Mouse (Mus musculus) embryonic facial prominence, embryonic 13.5 days (tissue): ENCODE results near the gene Wdr31. TPM values are rescaled to one million over a fixed set of nuclear protein-coding genes. Genes with fewer than 3 reads are reported as not detected.

Experiments
- ATAC-seq: fragments of 200-750 bp; cut with Nextera tagmentation; 2 replicates; pipeline ENCODE4 v1.8.0; 2017; ENCODE audit warnings: low read depth; ENCODE audit not compliant: insufficient number of reproducible peaks, insufficient read depth, low FRiP score, low TSS enrichment
- H3K27ac ChIP-seq: fragments of 300-500 bp; sonication (generic); 2 replicates; pipeline ENCODE4 v1.5.1; 2015; ENCODE audit warnings: moderate library complexity, mild to moderate bottlenecking, inconsistent platforms
- H3K27me3 ChIP-seq: fragments of 300-500 bp; sonication (generic); 2 replicates; pipeline ENCODE4 v1.6.1; 2015; ENCODE audit warnings: mild to moderate bottlenecking, inconsistent platforms
- H3K36me3 ChIP-seq: fragments of 300-500 bp; sonication (generic); 2 replicates; pipeline ENCODE4 v1.6.1; 2015; ENCODE audit warnings: mild to moderate bottlenecking, inconsistent platforms
- H3K4me1 ChIP-seq: fragments of 300-500 bp; sonication (generic); 2 replicates; pipeline ENCODE4 v1.6.1; 2015; ENCODE audit warnings: inconsistent platforms
- H3K4me2 ChIP-seq: fragments of 300-500 bp; sonication (generic); 2 replicates; pipeline ENCODE4 v1.6.1; 2015; ENCODE audit warnings: moderate library complexity, mild to moderate bottlenecking, inconsistent platforms
- H3K4me3 ChIP-seq: fragments of 300-500 bp; sonication (generic); 2 replicates; pipeline ENCODE4 v1.5.1; 2015; ENCODE audit warnings: mild to moderate bottlenecking, inconsistent platforms
- H3K9ac ChIP-seq: fragments of 300-500 bp; sonication (generic); 2 replicates; pipeline ENCODE4 v1.6.1; 2015; ENCODE audit warnings: mild to moderate bottlenecking, inconsistent platforms
- H3K9me3 ChIP-seq: fragments of 300-500 bp; sonication (generic); 2 replicates; pipeline ENCODE4 v1.6.1; 2016; ENCODE audit warnings: inconsistent platforms
- WGBS: fragments of 180-500 bp; shearing (Covaris S2); methylation state at CpG from one replicate; pipeline ENCODE4 v1.1.7; 2015; ENCODE audit warnings: mixed read lengths; 5-methylcytosine and 5-hydroxymethylcytosine counted together
- polyA plus RNA-seq: library from polyadenylated mRNA; unstranded; fragments of >200 nt; fragmentation: Nextera tagmentation; extraction: Ambion mirVana; gene quantifications from 2 replicates; pipeline ENCODE4 v1.2.1, GENCODE M21; 2015

Wdr31 gene
- 7.6 and 8.0 TPM in 2 replicates for polyA plus RNA-seq

DNA sequence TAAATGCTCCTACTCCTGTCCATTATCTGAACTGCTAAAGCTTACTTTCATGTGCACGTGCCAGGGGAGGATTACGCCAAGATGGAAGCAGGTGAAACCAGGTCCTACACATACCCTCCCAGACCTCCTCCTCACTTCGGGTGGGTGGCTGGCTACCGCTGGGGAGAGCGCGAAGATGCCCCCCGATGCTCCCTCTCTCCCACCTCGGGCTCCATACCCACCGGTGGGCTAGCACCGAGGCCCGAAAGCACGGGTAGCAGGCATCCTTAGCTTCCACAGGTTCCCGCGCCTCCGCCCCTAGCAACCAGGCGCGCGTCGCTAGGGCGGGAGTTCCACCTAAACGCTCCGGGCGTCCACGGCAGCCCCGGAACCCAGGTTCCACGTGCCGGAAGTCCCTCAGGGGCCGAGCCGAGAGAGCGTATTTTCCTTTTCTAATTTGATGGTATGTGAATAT lies at the start of gene Wdr31:
Gene Wdr31, minus strand, starts transcription at position 299 of the 454 bp plus-strand sequence.
- Histone ChIP-seq H3K4me3 (peak within 1 kb of the TSS; percentile 63), H3K4me2 (peak within 1 kb of the TSS; percentile 77), H3K9ac (peak within 1 kb of the TSS; percentile 73), H3K36me3 (no peaks in the 10 kb centered on the region), H3K4me1 (no peaks in the 10 kb centered on the region), H3K9me3 (no peaks in the 10 kb centered on the region), H3K27ac (no peak within 1 kb of the TSS), H3K27me3 (no peaks in the 10 kb centered on the region)
- under 1% methylated on average over 30 of the region's 30 CpGs for WGBS
- peak; percentile 72 for ATAC-seq

DNA sequence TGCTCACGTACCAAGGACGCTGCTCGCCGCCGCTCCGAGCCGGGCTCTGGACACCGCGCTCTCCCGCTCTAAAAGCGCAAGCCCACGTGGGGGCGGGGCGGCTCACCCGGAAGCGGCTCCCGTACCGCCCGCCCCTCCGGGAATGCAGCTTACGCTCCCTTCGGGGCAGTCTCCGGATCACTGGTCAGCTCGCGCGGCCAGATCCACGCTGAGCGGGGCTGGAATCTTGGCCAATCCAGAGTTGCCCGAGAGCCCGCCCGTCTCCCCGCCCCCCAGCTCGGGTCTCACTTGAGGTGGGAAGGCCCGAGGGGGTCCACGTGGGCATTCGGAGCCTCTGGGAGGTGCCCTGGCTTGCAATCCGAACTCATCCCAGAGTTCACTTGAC lies 49.1 kb upstream of the Wdr31 start, which contains the start of gene Alad:
Gene Alad, minus strand, starts transcription at position 70 of the 385 bp plus-strand sequence.
- H3K9ac ChIP-seq = peak within 1 kb of the TSS; percentile 85
- no peaks in the 10 kb centered on the region for H3K9me3 ChIP-seq
- peaks cover 53% of the 10 kb centered on the region for H3K4me1 ChIP-seq
- peak; percentile 73 for ATAC-seq
- peaks cover 10% of the 10 kb centered on the region for H3K36me3 ChIP-seq
- peak within 1 kb of the TSS; percentile 82 for H3K4me2 ChIP-seq
- WGBS = under 1% methylated on average over 37 of the region's 37 CpGs
- H3K4me3 ChIP-seq = peak within 1 kb of the TSS; percentile 80
- H3K27ac ChIP-seq = peak within 1 kb of the TSS; percentile 83
- no peaks in the 10 kb centered on the region for H3K27me3 ChIP-seq

DNA sequence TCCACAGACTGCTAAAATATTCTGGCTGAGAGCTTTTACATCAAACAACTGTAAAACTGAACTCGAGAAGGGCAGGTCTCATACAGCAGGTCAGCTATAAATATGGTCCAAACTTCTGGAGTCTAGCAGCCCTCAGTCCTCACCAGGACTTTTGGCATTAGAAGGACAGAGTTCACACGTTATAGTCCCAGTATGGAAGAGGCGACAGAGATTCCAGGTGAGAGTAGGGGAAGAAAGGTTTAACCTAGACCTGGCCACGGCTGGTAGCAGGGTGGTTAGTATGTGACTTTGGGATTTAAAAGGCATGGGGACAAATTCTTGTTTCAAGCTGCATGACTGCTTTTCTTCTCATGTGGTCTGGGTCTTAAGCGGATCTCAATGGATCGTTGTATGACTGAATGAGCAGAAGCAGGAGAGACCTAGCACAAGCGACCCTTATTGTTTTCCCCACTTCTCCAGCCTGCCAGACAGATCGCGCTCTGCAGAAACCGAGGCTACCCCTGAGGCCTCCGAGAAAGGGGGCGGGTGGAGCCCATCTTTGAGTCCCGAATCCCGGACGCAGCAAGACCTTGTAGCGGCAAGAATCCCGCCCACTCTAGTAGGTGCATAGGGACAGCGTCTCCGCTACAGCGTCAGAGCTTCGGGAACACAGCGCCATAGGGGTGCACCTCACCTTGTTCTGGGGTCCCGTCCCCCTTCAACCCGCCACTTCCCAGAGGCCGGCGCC lies 48.6 kb upstream of the Wdr31 start:
- no peaks in the 10 kb centered on the region for H3K9me3 ChIP-seq
- WGBS = 2% methylated on average over 26 of the region's 26 CpGs
- peak overlapping the region; percentile 80 for H3K4me3 ChIP-seq
- peak; percentile 60; the same call in 1 of the 2 replicates for ATAC-seq
- H3K9ac ChIP-seq = peak overlapping the region; percentile 85
- H3K4me1 ChIP-seq = peaks cover 50% of the 10 kb centered on the region
- peak overlapping the region; percentile 82 for H3K4me2 ChIP-seq
- H3K36me3 ChIP-seq = peaks cover 10% of the 10 kb centered on the region
- no peaks in the 10 kb centered on the region for H3K27me3 ChIP-seq
- peak overlapping the region; percentile 83 for H3K27ac ChIP-seq

DNA sequence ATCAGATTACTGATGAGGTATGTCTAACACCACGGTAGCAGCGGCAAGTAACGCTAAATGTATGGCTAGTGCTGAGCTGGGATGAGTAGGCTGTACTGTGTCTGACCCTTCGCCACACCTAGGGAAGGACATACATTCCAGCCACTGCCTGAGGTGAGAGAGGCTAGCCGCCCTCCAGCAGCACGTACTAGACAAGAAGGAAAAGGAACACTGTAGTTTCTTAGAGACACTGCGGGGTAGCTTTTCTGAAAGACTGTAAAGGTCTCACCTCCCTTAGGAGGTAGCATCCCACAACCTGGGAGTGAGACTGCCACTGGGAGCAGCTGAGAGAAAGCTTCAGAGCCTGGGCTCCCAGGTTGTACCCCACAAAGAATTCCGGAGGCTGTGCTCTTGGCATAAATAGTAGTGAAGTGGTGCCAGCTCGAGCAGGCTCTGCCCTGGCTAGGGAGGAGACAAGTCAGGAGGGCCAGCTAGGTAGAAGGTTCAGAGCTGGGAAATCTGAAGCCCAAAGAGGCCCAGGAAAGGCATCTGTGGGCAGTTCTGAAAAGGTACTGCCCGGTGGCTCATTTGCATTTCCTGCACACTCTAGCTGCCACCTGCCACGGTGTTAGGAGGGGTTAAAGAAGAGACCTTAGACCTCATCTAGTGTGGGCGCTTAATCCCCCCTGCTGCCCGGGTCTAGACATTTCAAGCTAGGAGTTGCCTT lies 47.9 kb upstream of the Wdr31 start:
- Histone ChIP-seq H3K27ac (peak overlapping the region; percentile 83), H3K27me3 (no peaks in the 10 kb centered on the region), H3K36me3 (peaks cover 17% of the 10 kb centered on the region), H3K4me1 (peaks cover 50% of the 10 kb centered on the region), H3K9ac (peak overlapping the region; percentile 85), H3K4me3 (peak overlapping the region; percentile 80), H3K9me3 (no peaks in the 10 kb centered on the region), H3K4me2 (peak overlapping the region; percentile 82)
- WGBS = 37% methylated on average over 13 of the region's 13 CpGs
- no peak for ATAC-seq

DNA sequence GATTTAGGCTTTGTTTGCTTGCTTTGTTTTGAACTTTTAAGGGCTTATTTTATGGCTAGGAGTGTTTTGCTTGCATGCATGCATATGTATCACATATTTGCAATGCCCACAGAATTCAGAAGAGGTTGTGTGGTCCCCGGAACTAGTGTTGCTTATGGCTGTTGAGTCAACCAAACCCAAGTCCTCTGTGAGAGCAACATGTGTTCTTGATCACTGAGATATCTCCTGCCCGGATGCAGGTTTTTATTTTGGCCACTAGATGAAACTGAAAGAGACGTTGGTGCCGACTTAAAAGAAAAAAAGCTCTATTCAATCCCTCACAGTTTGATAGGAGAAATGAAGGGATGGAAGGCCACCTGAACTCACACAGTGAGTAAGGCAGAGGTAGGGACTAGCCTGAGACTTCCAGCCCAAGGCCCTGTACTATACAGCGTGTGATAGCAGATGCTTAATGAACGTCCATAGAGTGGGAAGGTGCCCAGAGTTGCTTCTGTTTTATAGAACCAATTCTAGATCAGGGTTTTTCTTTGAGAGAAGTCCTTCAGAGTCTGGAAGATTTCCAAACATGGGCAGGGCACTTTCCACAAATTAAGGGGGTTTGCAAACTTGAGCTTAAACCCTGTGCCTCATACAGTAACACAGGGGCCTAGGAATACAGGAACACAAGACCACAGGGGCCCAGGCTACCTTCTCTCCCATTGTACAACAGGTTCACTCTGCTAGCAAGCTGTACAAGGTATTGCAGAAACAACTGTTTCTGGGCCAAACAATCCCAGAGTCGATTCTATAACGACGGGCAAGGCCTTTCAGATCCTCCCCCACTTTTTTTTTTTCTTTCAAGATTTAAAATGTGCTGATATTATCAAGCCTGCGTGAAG lies 47.1 kb upstream of the Wdr31 start:
- peaks cover 21% of the 10 kb centered on the region for H3K36me3 ChIP-seq
- H3K4me3 ChIP-seq = peak overlapping the region; percentile 80
- peaks cover 50% of the 10 kb centered on the region for H3K4me1 ChIP-seq
- 44% methylated on average over 10 of the region's 10 CpGs for WGBS
- H3K27ac ChIP-seq = 0 out of 2 replicates have a peak overlapping the region, but pooled peaks have one; percentile 35
- H3K27me3 ChIP-seq = no peaks in the 10 kb centered on the region
- H3K9ac ChIP-seq = peak overlapping the region; percentile 85
- H3K9me3 ChIP-seq = no peaks in the 10 kb centered on the region
- peak overlapping the region; percentile 82 for H3K4me2 ChIP-seq
- ATAC-seq = no peak

DNA sequence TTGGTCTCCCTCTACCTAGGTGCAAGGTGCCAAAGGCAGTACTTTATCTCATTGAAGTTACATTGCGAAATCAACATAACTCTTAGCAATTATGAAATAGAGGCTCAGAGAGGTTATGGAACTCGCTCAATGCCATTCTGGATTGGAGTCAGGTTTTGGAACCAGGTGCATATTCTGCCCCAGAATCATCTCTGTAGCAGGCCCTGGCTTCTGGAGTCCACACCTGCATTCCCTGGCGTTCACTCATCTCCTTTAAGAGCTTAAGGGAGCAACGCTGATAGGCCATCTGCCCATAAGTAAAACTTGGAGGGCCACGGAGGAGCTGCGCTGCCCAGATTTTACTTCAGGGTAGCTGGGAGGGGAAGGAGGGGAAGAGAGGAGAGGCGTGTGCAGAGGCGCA lies 46.4 kb upstream of the Wdr31 start:
- no peak overlapping the region for H3K9ac ChIP-seq

DNA sequence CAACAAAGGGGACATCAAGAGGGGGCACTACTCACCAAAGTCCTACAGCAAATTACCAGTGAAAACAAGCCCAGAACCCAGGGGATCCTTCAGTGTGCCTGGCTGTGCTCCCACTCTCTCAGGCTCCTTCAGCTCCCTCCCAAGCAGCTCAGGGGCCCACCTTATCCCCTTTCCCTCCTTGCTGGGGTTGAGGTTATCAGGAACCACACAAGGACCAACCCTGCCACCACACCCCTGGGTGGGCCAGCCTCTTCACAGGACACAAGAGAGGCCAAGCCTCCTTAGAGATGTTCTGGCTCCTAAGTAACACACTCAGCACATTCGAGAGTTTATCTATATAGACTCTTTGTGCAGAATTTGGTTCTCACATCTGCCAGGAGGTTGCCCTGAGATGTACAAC lies 45.9 kb upstream of the Wdr31 start:
- H3K27me3 ChIP-seq = no peaks in the 10 kb centered on the region
- H3K4me3 ChIP-seq = no peak overlapping the region
- no peak overlapping the region for H3K9ac ChIP-seq
- no peaks in the 10 kb centered on the region for H3K9me3 ChIP-seq
- no peak for ATAC-seq
- H3K4me1 ChIP-seq = peaks cover 50% of the 10 kb centered on the region
- H3K4me2 ChIP-seq = no peak overlapping the region
- peaks cover 27% of the 10 kb centered on the region for H3K36me3 ChIP-seq
- H3K27ac ChIP-seq = peak overlapping the region; percentile 56; the same call in 1 of the 2 replicates
- WGBS = 87% methylated on average over 1 of the region's 1 CpGs

More for the DNA sequence above, 46.4 kb upstream of the Wdr31 start:
- Histone ChIP-seq H3K27me3 (no peaks in the 10 kb centered on the region), H3K27ac (no peak overlapping the region), H3K36me3 (peaks cover 22% of the 10 kb centered on the region), H3K9me3 (no peaks in the 10 kb centered on the region), H3K4me1 (peaks cover 50% of the 10 kb centered on the region), H3K4me3 (no peak overlapping the region), H3K4me2 (0 out of 2 replicates have a peak overlapping the region, but pooled peaks have one; percentile 82)
- no peak for ATAC-seq
- 85% methylated on average over 8 of the region's 8 CpGs for WGBS

DNA sequence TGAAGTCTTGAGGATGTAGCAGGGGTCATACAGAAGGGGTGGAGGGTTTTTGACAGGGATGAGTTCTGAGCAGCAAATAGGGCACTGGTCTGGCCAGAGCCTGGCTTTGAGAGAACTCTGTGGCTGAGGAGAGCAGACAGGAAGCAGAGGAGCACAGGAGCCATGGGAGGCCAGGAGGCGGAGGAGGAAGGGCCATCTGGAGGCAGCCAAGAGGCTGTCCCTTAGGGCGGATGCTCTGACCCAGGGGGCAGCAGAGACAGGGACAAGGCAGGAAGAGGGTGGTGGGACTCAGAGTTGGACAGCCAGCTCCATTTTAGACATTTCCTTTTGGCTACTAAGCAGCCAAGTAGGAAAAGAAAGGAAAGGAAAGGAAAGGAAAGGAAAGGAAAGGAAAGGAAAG lies 45.4 kb upstream of the Wdr31 start:
- no peaks in the 10 kb centered on the region for H3K9me3 ChIP-seq
- no peak for ATAC-seq
- no peak overlapping the region for H3K9ac ChIP-seq
- peak overlapping the region; percentile 56; the same call in 1 of the 2 replicates for H3K27ac ChIP-seq
- H3K36me3 ChIP-seq = peaks cover 32% of the 10 kb centered on the region
- H3K4me3 ChIP-seq = no peak overlapping the region
- peaks cover 50% of the 10 kb centered on the region for H3K4me1 ChIP-seq
- 36% methylated on average over 2 of the region's 2 CpGs for WGBS
- no peaks in the 10 kb centered on the region for H3K27me3 ChIP-seq
- no peak overlapping the region for H3K4me2 ChIP-seq

DNA sequence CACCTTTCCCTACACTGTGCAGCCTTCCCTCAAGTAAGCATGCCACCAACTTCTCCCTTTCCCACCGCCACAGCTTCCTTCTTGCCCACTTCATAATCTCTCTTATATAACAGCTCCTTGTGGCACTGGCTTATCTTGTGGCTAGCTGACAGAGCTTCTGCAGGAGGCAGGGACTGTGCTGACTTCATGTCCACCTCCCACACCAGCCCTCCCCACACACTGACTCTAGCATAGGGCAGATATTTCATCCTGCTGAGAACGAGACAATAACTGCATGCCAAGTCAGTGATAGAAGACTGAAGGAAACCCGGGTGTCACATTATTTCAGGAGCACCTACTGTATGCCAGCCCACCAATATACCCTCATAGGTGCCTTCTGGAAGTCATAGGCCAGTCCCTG lies 44.8 kb upstream of the Wdr31 start:
- WGBS = 84% methylated on average over 3 of the region's 3 CpGs
- no peak for ATAC-seq
- Histone ChIP-seq H3K27ac (peak overlapping the region; percentile 29; the same call in 1 of the 2 replicates), H3K27me3 (no peaks in the 10 kb centered on the region), H3K9me3 (no peaks in the 10 kb centered on the region), H3K4me1 (peaks cover 50% of the 10 kb centered on the region), H3K9ac (no peak overlapping the region), H3K36me3 (peaks cover 38% of the 10 kb centered on the region), H3K4me2 (no peak overlapping the region), H3K4me3 (no peak overlapping the region)

DNA sequence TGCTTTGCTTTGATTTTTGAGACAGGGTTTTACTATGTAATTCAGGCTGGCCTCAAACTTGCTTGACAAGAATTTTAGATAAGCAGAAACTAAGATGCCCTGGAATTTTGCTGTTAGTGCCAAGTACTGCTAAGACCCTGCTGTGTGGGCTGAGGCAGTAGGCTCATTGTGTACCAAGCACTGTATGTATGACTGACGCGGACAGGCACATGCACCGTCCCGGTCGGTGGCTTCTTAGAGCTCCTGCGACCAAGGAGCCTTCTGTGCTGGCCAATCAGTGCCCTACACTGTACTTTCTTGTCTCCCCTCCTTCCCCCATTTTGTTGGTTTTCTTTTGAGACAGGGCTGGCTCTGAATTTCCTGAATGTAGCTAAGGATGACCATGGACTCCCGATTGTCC lies 44.3 kb upstream of the Wdr31 start:
- H3K9me3 ChIP-seq = no peaks in the 10 kb centered on the region
- no peak for ATAC-seq
- 77% methylated on average over 7 of the region's 7 CpGs for WGBS
- H3K27me3 ChIP-seq = no peaks in the 10 kb centered on the region
- no peak overlapping the region for H3K4me3 ChIP-seq
- H3K4me1 ChIP-seq = peaks cover 50% of the 10 kb centered on the region
- 0 out of 2 replicates have a peak overlapping the region, but pooled peaks have one; percentile 29 for H3K27ac ChIP-seq
- no peak overlapping the region for H3K9ac ChIP-seq
- H3K4me2 ChIP-seq = no peak overlapping the region
- H3K36me3 ChIP-seq = peaks cover 42% of the 10 kb centered on the region

DNA sequence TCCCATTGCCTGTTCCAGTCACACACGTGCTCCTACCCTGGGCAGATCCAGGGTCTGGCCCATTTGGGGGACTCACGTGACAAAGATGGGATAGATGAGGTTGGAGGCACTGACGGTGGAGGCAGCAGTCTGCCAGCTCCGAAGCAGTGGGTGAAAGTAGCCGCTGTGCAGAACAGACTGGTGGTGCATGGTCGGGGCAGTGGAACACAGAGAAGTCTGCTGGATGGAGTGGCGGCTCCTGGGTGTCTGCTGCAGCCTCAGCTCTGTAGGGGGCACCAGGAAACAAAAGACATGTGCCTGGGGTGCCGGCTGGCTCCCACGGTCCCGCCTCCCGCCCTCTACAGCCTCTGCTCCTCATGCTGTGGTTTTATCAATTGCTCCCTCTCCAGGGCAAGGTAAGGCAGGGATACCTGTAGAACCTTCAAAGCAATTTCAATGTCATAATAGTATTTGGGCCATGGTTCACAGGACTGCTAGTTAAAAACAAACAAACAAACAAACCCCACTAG lies 43.4 kb upstream of the Wdr31 start:
- Histone ChIP-seq H3K9ac (no peak overlapping the region), H3K27me3 (no peaks in the 10 kb centered on the region), H3K4me1 (peaks cover 46% of the 10 kb centered on the region), H3K4me2 (no peak overlapping the region), H3K9me3 (no peaks in the 10 kb centered on the region), H3K36me3 (peaks cover 52% of the 10 kb centered on the region), H3K4me3 (no peak overlapping the region), H3K27ac (no peak overlapping the region)
- no peak for ATAC-seq
- 45% methylated on average over 11 of the region's 11 CpGs for WGBS
